Mouse (Mus musculus) neutrophil, adult 59 days (primary cell): ENCODE results near the gene Olfr697. TPM values are rescaled to one million over a fixed set of nuclear protein-coding genes. Genes with fewer than 3 reads are reported as not detected.

Experiments used
- total RNA-seq, 2 experiments: library from RNA; stranded (reverse); gene quantifications; 1 replicate in 1 of 2; 2 replicates in 1 of 2; pipeline ENCODE4 v1.2.4; 2023

The Olfr697 gene
- not detected for total RNA-seq

DNA sequence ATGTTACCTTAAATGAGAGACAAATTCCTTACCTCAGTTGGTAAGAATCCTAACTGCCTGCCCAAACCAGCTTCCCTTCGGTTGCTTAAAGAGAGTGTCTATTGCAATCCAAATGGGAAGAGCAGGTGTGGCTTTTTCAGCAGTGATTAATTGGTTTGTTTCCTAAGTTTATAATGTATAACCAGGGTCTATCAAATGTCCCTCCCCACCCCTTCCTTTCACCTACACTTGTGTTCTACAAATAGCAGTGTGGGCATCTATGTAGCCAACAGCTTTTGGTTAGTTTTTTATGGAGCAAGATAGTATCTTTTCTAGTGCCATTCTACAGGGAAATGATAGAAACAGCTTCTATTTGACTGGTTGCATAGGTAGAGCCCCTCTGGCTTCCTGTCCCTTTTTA is at the start of gene Olfr697:
Gene Olfr697, minus strand, starts transcription at position 101 of the 400 bp plus-strand sequence.

DNA sequence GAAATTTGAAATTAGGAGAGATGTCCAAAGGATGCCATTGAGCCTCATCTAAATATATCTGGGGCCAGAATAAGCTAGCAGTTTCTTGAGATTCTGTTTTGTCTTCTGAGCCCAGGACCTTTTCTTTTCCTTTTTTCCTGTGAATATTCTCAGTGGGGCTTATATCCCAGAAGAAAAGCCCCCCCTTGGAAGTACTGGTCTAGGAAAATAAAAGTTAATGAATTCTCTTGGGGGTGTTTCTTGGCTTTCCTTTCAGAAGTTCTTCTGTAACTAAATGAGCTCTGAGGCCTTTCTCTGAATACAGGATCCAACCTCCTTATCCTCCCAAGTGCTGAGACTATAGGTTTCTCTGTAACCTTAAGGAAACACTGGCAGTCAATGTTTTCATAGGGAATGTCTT is 13.1 kb upstream of the Olfr697 start, which contains the start of gene Olfr698:
Gene Olfr698, minus strand, starts transcription at position 101 of the 400 bp plus-strand sequence.

DNA sequence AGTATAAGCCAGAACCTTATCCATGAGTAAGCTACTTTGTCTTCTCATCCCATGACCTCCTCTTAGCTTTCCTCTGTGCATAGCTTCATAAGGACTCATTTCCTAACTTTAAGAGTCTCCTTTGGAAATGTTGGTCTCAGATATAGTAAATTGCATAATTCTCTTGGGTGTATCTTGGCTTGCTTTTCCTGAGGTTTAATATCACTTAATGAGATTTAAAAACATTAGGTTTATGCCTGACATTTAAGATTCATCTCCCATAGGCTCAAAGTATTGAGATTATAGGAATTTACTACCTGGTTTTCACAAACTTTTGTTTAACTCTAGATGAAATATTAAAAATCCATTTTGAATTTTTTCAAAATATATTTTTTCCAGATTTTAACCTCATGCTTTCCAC is 25.9 kb downstream of the Olfr697 start, which contains the start of gene Olfr695:
Gene Olfr695, minus strand, starts transcription at position 101 of the 400 bp plus-strand sequence.

DNA sequence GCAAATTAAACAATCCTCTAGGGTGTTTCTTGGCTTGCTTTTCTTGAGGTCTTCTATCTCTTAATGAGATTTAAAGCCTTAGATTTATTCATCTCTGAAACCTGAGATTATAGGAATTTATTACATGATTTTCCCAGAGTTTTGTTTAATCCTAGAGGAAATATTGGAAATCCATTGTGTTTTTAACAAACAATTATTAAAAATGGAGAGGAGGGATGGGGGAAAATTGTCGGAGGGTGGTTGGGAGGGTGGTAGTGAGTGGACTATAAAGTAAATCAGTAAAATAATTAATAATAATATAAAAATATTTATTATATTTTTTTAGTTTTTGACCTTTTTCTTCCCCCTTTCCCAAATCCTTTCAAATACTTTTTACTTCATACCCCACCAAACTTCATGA is 50.5 kb downstream of the Olfr697 start, which contains the start of gene Olfr694:
Gene Olfr694, minus strand, starts transcription at position 101 of the 400 bp plus-strand sequence.

Other genes with a start within 250 kb of the Olfr697 start
- gene Olfr693, start 61.9 kb downstream of the Olfr697 start, total RNA-seq = not detected
- not detected for gene Olfr694, start 50.6 kb downstream of the Olfr697 start, total RNA-seq
- not detected for gene Olfr695, start 26.0 kb downstream of the Olfr697 start, total RNA-seq
- not detected for gene Olfr698, start 13.0 kb upstream of the Olfr697 start, total RNA-seq
- not detected for gene Olfr699, start 50.8 kb upstream of the Olfr697 start, total RNA-seq
- gene Olfr700, start 66.4 kb upstream of the Olfr697 start, total RNA-seq = not detected
- gene Olfr701, start 71.7 kb upstream of the Olfr697 start, total RNA-seq = not detected
- gene Olfr702, start 91.5 kb upstream of the Olfr697 start, total RNA-seq = not detected
- gene Olfr703, start 100.9 kb upstream of the Olfr697 start, total RNA-seq = not detected
- not detected for gene Olfr704, start 120.7 kb upstream of the Olfr697 start, total RNA-seq
- not detected for gene Olfr705, start 134.4 kb upstream of the Olfr697 start, total RNA-seq
- not detected for gene Olfr706, start 145.7 kb upstream of the Olfr697 start, total RNA-seq
- gene Olfr707, start 158.8 kb upstream of the Olfr697 start, total RNA-seq = not detected
- gene Olfr1532-ps1, start 165.6 kb upstream of the Olfr697 start, total RNA-seq = not detected
- under 1 TPM; 0.07 to 0.22 TPM for gene Olfr709-ps1, start 189.8 kb upstream of the Olfr697 start, total RNA-seq
- not detected for gene Olfr710, start 205.9 kb upstream of the Olfr697 start, total RNA-seq
- gene Olfr6, start 221.5 kb upstream of the Olfr697 start, total RNA-seq = not detected
- gene Olfr711, start 233.0 kb upstream of the Olfr697 start, total RNA-seq = not detected